Mouse (Mus musculus): ENCODE measurements around the gene Gm20850. TPM values are rescaled to one million over a fixed set of nuclear protein-coding genes. Genes with fewer than 3 reads are reported as not detected.

Gene Gm20850
- polyA plus RNA-seq (2014; fragmentation: Illumina TruSeq; extraction: RNeasy Lipid Tissue Mini Kit (QIAGEN cat#74804); ENCODE audit: low replicate concordance), result not detected

GRCm38 (mm10) chrY:75715022-75715421, at the start of gene Gm20850:
Gene Gm20850, plus strand, starts transcription at chrY:75715322.

All from small intestine, adult 10 weeks (tissue).